Mouse (Mus musculus) heart, postnatal 0 days (tissue): ENCODE data around the gene Twsg1. TPM values are rescaled to one million over a fixed set of nuclear protein-coding genes. Genes with fewer than 3 reads are reported as not detected.
A peak's percentile ranks its signal among the peaks of the same experiment; 100 is the strongest.

Source experiments
- ATAC-seq: fragments of 200-750 bp; cut with Nextera tagmentation; 2 replicates; pipeline ENCODE4 v1.8.0; 2017; ENCODE audit warnings: low read depth, moderate number of reproducible peaks, moderate library complexity; ENCODE audit not compliant: insufficient read depth
- DNase-seq: peaks from one replicate; pipeline ENCODE4 v3.0.0-alpha.2; 2016; ENCODE audit warnings: low spot score
- H3K27ac ChIP-seq: fragments of 300-500 bp; sonication (generic); 2 replicates; pipeline ENCODE4 v1.5.1; 2014; ENCODE audit warnings: low read depth, mild to moderate bottlenecking
- H3K27me3 ChIP-seq: fragments of 300-500 bp; sonication (generic); 2 replicates; pipeline ENCODE4 v1.6.1; 2014; ENCODE audit warnings: low read length, mixed read lengths; ENCODE audit not compliant: control insufficient read depth, insufficient read depth
- H3K36me3 ChIP-seq: fragments of 300-500 bp; sonication (generic); replicated peaks from 2 replicates; pipeline ENCODE4 v1.6.1; 2014; ENCODE audit warnings: low read length, mixed read lengths; ENCODE audit not compliant: control insufficient read depth, insufficient read depth
- H3K4me1 ChIP-seq: fragments of 300-500 bp; sonication (generic); 2 replicates; pipeline ENCODE4 v1.6.1; 2014; ENCODE audit warnings: antibody characterized with exemption; ENCODE audit not compliant: control insufficient read depth, insufficient read depth
- H3K4me2 ChIP-seq: fragments of 300-500 bp; sonication (generic); 2 replicates; pipeline ENCODE4 v1.6.1; 2014; ENCODE audit warnings: low read depth, mild to moderate bottlenecking, low read length, moderate library complexity
- H3K4me3 ChIP-seq: fragments of 300-500 bp; sonication (generic); 2 replicates; pipeline ENCODE4 v1.5.1; 2014; ENCODE audit warnings: low read depth, low read length
- H3K9ac ChIP-seq: fragments of 300-500 bp; sonication (generic); replicated peaks from 2 replicates; pipeline ENCODE4 v1.6.1; 2014; ENCODE audit warnings: low read depth, low read length, mixed read lengths
- H3K9me3 ChIP-seq: fragments of 300-500 bp; sonication (generic); replicated peaks from 2 replicates; pipeline ENCODE4 v1.6.1; 2016; ENCODE audit warnings: low read length; ENCODE audit not compliant: control insufficient read depth
- CTCF ChIP-seq: IDR thresholded peaks from 2 replicates; pipeline ENCODE4 v1.5.1; 2016; ENCODE audit warnings: antibody characterized with exemption, control low read depth, low read depth
- EP300 ChIP-seq: IDR thresholded peaks from 2 replicates; pipeline ENCODE4 v1.6.1; 2016; ENCODE audit warnings: antibody characterized with exemption, low read depth
- WGBS: fragments of 180-500 bp; shearing (Covaris S2); extraction: QIAGEN DNeasy Blood & Tissue Kit; methylation state at CpG from one replicate; pipeline ENCODE4 v1.1.7; 2014; 5-methylcytosine and 5-hydroxymethylcytosine counted together
- polyA plus RNA-seq: library from polyadenylated mRNA; unstranded; fragments of >200 nt; fragmentation: Nextera tagmentation; extraction: Ambion mirVana; gene quantifications from 2 replicates; pipeline ENCODE4 v1.2.1, GENCODE M21; 2015
- total RNA-seq: library from RNA; depleted of rRNA; stranded (reverse); fragments of >200 nt; gene quantifications from 2 replicates; pipeline ENCODE4 v1.2.3, GENCODE M21; 2014; ENCODE audit warnings: low replicate concordance

Twsg1 gene
- total and polyA plus RNA-seq, 2 experiments from 2014 or later = 65.8 to 92.7 TPM

DNA sequence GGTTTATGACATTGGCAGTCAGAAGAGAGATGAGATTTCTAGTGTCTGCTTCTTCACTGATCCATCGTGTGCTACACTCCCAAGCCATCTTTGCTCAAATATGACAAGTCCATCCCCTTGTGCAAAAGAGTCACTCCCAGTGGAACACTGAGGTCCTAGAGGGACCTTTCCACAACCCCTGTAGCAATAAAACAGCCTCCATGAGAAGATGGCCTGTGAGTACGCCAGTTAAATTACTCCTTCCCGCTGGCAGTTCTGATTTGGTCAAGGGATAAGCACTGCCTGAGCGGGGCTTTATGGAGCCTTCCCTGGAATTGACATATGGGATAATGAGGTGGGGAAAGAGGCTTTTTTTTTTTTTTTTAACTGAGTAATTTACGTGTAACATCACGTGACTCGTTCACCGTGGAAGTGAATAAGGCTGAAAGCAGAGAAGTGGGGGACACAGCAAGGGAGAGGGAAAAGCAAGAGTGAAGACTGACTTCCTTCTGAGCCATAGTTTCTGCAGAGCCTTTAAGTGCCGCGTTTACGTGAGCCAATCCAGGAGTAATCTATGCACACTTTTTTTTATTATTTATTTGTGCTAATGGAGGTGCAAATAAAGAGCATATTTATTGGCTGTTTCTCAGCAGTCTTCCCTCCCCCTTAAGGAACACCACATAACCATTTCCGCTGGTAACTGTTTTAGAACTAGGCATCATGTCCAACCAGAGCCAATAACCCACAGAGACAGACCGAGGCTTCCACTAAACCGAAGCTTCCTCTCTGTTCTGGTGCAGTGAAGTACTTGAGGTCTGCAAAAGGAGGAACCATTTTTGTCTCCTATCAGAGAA is 65.1 kb downstream of the Twsg1 start, which contains the start of gene Ralbp1:
Ralbp1 (minus strand) TSS at position 102 of the 833 bp plus-strand sequence.
- H3K4me1 ChIP-seq = peaks cover 22% of the 10 kb centered on the region
- WGBS = 5% methylated on average over 14 of the region's 14 CpGs
- no peaks in the 10 kb centered on the region for H3K9me3 ChIP-seq
- no peaks in the 10 kb centered on the region for H3K27me3 ChIP-seq
- TF ChIP-seq CTCF (no peak), EP300 (no peak)
- peak within 1 kb of the TSS; percentile 93 for H3K27ac ChIP-seq
- no peaks in the 10 kb centered on the region for H3K36me3 ChIP-seq
- no peak for ATAC-seq
- H3K4me2 ChIP-seq = peak within 1 kb of the TSS; percentile 95
- peak within 1 kb of the TSS; percentile 92 for H3K4me3 ChIP-seq
- DNase-seq = peak; percentile 47
- peak within 1 kb of the TSS; percentile 84 for H3K9ac ChIP-seq

DNA sequence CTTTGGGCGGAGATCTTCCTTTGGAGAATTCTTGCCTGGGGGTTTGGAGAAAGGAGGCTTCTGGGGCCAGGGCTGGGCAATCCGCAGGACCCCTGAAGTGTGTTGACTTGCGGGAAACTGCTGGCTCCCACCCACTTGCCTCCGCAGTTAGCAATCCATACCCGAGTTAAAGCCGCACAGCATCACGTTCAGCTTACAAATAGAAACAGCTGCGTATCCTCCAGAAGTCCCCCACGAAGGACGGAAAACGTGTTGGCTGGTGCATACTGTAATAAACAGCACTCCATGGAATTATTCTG is 65.7 kb downstream of the Twsg1 start:
- ATAC-seq (no peak), DNase-seq (no peak)
- H3K9me3 ChIP-seq = no peaks in the 10 kb centered on the region
- H3K27me3 ChIP-seq = no peaks in the 10 kb centered on the region
- peak overlapping the region; percentile 65 for H3K9ac ChIP-seq
- peak overlapping the region; percentile 92 for H3K4me3 ChIP-seq
- WGBS = 0% methylated on average over 11 of the region's 11 CpGs
- H3K36me3 ChIP-seq = no peaks in the 10 kb centered on the region
- peaks cover 22% of the 10 kb centered on the region for H3K4me1 ChIP-seq
- peak overlapping the region; percentile 93 for H3K27ac ChIP-seq
- no peak for TF ChIP-seq CTCF
- TF ChIP-seq EP300 = no peak
- peak overlapping the region; percentile 80 for H3K4me2 ChIP-seq

DNA sequence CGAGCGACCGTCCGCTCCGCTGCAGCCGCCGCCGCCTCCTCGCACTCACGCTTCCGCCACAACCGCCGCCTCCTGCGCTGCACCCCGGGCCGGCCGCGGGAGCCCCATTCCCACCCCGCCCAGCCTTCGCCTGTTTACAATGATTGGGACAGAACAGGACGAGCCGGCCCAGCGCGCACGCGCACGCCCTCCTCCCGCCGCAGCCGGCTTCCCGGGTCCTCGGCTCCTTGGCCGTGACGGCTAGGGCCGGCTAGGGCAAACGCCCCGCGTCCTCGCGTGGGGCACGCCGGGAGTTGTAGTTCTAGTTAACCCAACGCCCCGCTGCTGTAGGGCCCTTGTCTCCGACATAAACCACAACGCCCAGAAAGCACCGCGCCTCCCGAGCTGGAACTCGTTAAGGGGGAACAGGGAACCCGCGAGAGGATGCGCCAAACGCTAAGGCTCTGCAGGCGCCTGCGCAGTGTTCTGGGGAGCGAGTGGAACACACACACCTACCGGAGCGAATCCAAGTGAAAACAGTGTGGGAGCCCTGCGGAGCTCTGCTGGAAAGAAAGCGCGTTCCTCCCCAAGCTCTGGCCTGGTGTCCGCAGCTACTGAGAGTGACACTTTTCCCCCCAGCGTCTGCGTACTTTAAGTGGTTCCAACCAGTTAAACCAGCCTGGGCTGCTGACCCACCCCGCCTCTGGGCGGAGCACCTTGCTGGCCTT is 66.2 kb downstream of the Twsg1 start:
- peak overlapping the region; percentile 93 for H3K27ac ChIP-seq
- TF ChIP-seq CTCF (0 out of 2 replicates have a peak, but pooled peaks have one; percentile 9), EP300 (no peak; the same call in 1 of the 2 replicates)
- H3K9ac ChIP-seq = peak overlapping the region; percentile 84
- H3K4me3 ChIP-seq = peak overlapping the region; percentile 92
- no peaks in the 10 kb centered on the region for H3K9me3 ChIP-seq
- no peaks in the 10 kb centered on the region for H3K36me3 ChIP-seq
- peak; percentile 98 for ATAC-seq
- H3K27me3 ChIP-seq = no peaks in the 10 kb centered on the region
- peak overlapping the region; percentile 95 for H3K4me2 ChIP-seq
- DNase-seq = peak; percentile 99
- WGBS = under 1% methylated on average over 54 of the region's 67 CpGs
- H3K4me1 ChIP-seq = peaks cover 22% of the 10 kb centered on the region

DNA sequence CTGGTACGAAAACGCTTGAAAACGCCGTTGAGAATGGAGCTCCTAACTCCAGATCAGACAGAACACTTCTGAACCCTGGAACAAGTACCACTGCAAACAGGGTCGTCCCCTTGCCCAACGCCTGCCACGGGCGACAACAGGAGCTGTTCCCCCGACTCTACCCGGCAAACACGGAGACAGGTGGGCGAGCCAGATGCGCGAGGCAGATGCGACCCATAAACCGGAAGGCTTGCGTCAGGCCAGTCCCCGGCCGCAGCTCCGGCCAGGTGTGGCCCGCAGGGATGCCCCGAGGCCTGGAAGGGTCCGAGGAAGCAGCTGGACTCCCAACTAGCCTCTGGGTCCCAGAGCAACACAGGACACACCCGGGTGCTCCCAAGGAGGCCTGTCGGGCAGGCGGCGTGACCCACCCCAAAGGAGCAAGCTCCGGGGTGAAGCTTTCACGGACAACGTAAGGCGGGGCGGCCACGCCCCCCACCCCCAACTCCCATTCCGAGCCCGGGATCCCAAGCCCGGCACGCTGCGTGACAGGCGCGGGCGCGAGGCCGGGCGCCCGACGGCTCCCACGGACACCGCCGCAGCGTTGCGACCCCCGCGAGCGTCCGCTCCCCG is 66.9 kb downstream of the Twsg1 start:
- ATAC-seq = peak; percentile 13
- H3K27me3 ChIP-seq = no peaks in the 10 kb centered on the region
- no peaks in the 10 kb centered on the region for H3K36me3 ChIP-seq
- H3K4me1 ChIP-seq = peaks cover 22% of the 10 kb centered on the region
- H3K4me3 ChIP-seq = peak overlapping the region; percentile 92
- no peaks in the 10 kb centered on the region for H3K9me3 ChIP-seq
- H3K4me2 ChIP-seq = peak overlapping the region; percentile 95
- no peak for TF ChIP-seq EP300
- no peak for TF ChIP-seq CTCF
- under 1% methylated on average over 52 of the region's 56 CpGs for WGBS
- H3K9ac ChIP-seq = peak overlapping the region; percentile 84
- DNase-seq = no peak
- H3K27ac ChIP-seq = peak overlapping the region; percentile 93

DNA sequence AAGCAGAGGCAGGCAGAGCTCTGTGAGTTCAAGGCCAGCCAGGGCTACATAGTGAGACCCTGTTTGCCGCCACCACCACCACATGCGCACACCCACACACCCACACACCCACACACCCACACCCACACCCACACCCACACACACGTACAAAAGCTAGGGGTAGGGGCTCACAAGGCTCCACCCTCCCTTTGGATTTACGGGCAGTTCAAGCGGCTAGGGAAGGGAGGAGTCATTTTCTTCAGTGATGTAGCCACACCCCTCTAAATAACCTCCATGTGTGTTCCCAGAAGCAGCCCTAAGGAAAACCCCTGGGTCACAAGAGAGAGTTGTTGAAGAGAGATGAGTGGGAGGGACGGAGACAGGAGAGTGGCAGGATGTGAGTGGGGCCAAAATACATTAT is 74.0 kb downstream of the Twsg1 start:
- no peak overlapping the region for H3K4me2 ChIP-seq
- no peak overlapping the region for H3K27ac ChIP-seq
- no peak overlapping the region for H3K9ac ChIP-seq
- H3K4me1 ChIP-seq = no peaks in the 10 kb centered on the region
- ATAC-seq (no peak), DNase-seq (no peak)
- H3K4me3 ChIP-seq = no peak overlapping the region
- TF ChIP-seq CTCF = no peak
- no peak for TF ChIP-seq EP300
- H3K9me3 ChIP-seq = no peaks in the 10 kb centered on the region
- H3K27me3 ChIP-seq = no peaks in the 10 kb centered on the region
- H3K36me3 ChIP-seq = no peaks in the 10 kb centered on the region; the same call in 1 of the 2 replicates
- WGBS = 72% methylated on average over 6 of the region's 6 CpGs
